Mouse (Mus musculus) heart, embryonic 13.5 days (tissue): Measurements from ENCODE around the gene Klra1. TPM values are rescaled to one million over a fixed set of nuclear protein-coding genes. Genes with fewer than 3 reads are reported as not detected.
"Not testable (repeated sequence)": the region's sequence is repeated elsewhere in the genome, so short reads cannot be mapped to it uniquely, and the experiment has no call there.

Source experiments
- ATAC-seq: fragments of 200-750 bp; cut with Nextera tagmentation; 2 replicates; pipeline ENCODE4 v1.8.0; 2017; ENCODE audit warnings: moderate TSS enrichment; ENCODE audit not compliant: insufficient number of reproducible peaks, low FRiP score, low TSS enrichment; ENCODE audit errors: extremely low read depth
- H3K27ac ChIP-seq: fragments of 300-500 bp; sonication (generic); replicated peaks from 2 replicates; pipeline ENCODE4 v1.5.1; 2015; ENCODE audit warnings: moderate library complexity, mild to moderate bottlenecking, inconsistent platforms
- H3K27me3 ChIP-seq: fragments of 300-500 bp; sonication (generic); replicated peaks from 2 replicates; pipeline ENCODE4 v1.6.1; 2015; ENCODE audit warnings: mild to moderate bottlenecking, inconsistent platforms
- H3K36me3 ChIP-seq: fragments of 300-500 bp; sonication (generic); 2 replicates; pipeline ENCODE4 v1.6.1; 2015; ENCODE audit warnings: mild to moderate bottlenecking, inconsistent platforms
- H3K4me1 ChIP-seq: fragments of 300-500 bp; sonication (generic); 2 replicates; pipeline ENCODE4 v1.6.1; 2015; ENCODE audit warnings: inconsistent platforms
- H3K4me2 ChIP-seq: fragments of 300-500 bp; sonication (generic); 2 replicates; pipeline ENCODE4 v1.6.1; 2015; ENCODE audit warnings: inconsistent platforms, mild to moderate bottlenecking, moderate library complexity
- H3K4me3 ChIP-seq: fragments of 300-500 bp; sonication (generic); 2 replicates; pipeline ENCODE4 v1.5.1; 2015; ENCODE audit warnings: moderate library complexity, mild to moderate bottlenecking, inconsistent platforms
- H3K9ac ChIP-seq: fragments of 300-500 bp; sonication (generic); 2 replicates; pipeline ENCODE4 v1.6.1; 2015; ENCODE audit warnings: inconsistent platforms, mild to moderate bottlenecking, moderate library complexity
- H3K9me3 ChIP-seq: fragments of 300-500 bp; sonication (generic); 2 replicates; pipeline ENCODE4 v1.6.1; 2016; ENCODE audit warnings: inconsistent platforms
- whole genome bisulfite sequencing: fragments of 180-500 bp; shearing (Covaris S2); methylation state at CpG from one replicate; pipeline ENCODE4 v1.1.7; 2015; ENCODE audit warnings: mixed read lengths; 5-methylcytosine and 5-hydroxymethylcytosine counted together
- polyA plus RNA-seq: library from polyadenylated mRNA; unstranded; fragments of >200 nt; fragmentation: Nextera tagmentation; extraction: Ambion mirVana; gene quantifications from 2 replicates; pipeline ENCODE4 v1.2.1, GENCODE M21; 2015

Gene Klra1
- not detected in 2 replicates for polyA plus RNA-seq

DNA sequence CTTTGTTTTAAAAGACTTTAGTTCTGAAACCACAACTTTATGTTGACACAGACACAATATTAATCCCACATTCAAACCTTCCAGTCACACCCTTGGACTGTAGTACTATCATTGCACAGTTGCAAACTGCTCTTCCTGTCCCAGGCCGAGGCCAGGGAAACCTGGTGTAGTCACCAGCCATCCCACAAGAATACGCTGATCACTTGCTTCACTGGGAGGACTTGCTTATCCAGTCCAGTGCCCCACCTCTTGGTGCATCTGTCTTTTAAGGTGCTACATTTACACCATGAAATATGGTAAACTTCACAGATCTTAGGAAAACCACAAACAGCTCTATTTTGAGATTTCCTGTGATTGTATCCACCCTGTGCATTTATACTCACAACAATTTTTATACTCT lies at the start of gene Klra1:
Gene Klra1 (minus strand): TSS at position 125 of the 400 bp plus-strand sequence.
- H3K27ac ChIP-seq, result no peak within 1 kb of the TSS
- H3K4me2 ChIP-seq, result no peak within 1 kb of the TSS
- H3K4me1 ChIP-seq, result no peaks in the 10 kb centered on the region
- H3K27me3 ChIP-seq, result no peaks in the 10 kb centered on the region
- H3K9me3 ChIP-seq, result peaks cover 9% of the 10 kb centered on the region; the same call in 1 of the 2 replicates
- WGBS, result 61% methylated on average over 2 of the region's 2 CpGs
- H3K36me3 ChIP-seq, result no peaks in the 10 kb centered on the region
- no peak within 1 kb of the TSS for H3K9ac ChIP-seq
- ATAC-seq, result no peak
- no peak within 1 kb of the TSS for H3K4me3 ChIP-seq

- no peaks in the 10 kb centered on the region for H3K27me3 ChIP-seq
- H3K27ac ChIP-seq, result no peak overlapping the region
- H3K36me3 ChIP-seq, result no peaks in the 10 kb centered on the region
- ATAC-seq, result no peak
- no peak overlapping the region for H3K9ac ChIP-seq
- H3K9me3 ChIP-seq, result peaks cover 18% of the 10 kb centered on the region
- 72% methylated on average over 4 of the region's 4 CpGs for WGBS
- H3K4me3 ChIP-seq, result no peak overlapping the region
- H3K4me2 ChIP-seq, result no peak overlapping the region
- no peaks in the 10 kb centered on the region for H3K4me1 ChIP-seq
Measured at GRCm38 (mm10) chr6:130429511-130429910, 42.8 kb upstream of the Klra1 start.

GRCm38 (mm10) chr6:130419158-130419557 lies 32.5 kb upstream of the Klra1 start:
- H3K4me3 ChIP-seq, result no peak overlapping the region
- peaks cover 50% of the 10 kb centered on the region for H3K9me3 ChIP-seq
- no peak for ATAC-seq
- WGBS, result 65% methylated on average over 2 of the region's 2 CpGs
- no peak overlapping the region for H3K9ac ChIP-seq
- no peak overlapping the region for H3K27ac ChIP-seq
- H3K27me3 ChIP-seq, result no peaks in the 10 kb centered on the region
- no peaks in the 10 kb centered on the region for H3K4me1 ChIP-seq
- no peak overlapping the region for H3K4me2 ChIP-seq
- H3K36me3 ChIP-seq, result no peaks in the 10 kb centered on the region

DNA sequence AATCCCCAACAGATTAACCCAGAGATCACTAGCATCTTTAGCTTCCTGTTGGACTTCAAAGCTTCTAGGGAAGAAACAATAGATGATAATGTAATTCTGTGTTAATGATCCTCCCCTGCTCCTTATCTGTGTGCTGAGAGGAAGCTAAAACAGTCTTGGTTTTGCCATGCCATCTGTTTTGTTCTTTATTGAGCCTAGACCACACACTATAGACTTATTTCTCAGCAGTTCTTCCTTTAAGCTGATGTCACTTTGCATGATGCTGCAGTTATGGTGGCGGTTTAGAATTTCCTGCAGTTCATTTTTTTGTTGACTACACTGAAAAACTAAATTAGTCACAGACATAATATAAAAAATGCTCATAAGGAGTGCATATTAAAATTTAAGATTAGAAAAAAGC lies 18.2 kb upstream of the Klra1 start:
- no peaks in the 10 kb centered on the region for H3K36me3 ChIP-seq
- no peak overlapping the region for H3K27ac ChIP-seq
- no peak overlapping the region for H3K4me3 ChIP-seq
- H3K9me3 ChIP-seq, result peaks cover 39% of the 10 kb centered on the region
- 48% methylated on average over 1 of the region's 1 CpGs for WGBS
- no peaks in the 10 kb centered on the region for H3K27me3 ChIP-seq
- no peak for ATAC-seq
- no peaks in the 10 kb centered on the region for H3K4me1 ChIP-seq
- H3K9ac ChIP-seq, result no peak overlapping the region
- H3K4me2 ChIP-seq, result no peak overlapping the region

DNA sequence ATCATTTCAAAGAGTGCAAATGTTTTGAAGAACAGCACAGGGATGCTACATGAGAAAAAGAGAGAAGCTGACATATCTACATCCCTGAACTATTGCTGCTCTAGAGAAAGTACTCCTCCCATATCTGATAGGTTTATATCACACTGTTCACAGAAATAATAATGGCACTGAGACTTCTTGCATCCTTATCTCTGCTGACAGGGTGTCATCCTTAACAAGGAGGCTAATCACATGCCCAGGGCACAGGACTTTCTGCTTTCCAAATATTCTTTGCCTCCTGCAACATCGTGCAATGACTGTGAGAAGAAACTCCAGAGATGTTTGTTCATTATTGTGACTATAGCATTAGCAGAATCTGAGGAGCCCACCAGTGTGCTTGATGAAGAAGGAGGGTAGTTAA lies 871 bp downstream of the Klra1 start:
- no peak overlapping the region for H3K4me2 ChIP-seq
- no peak overlapping the region for H3K27ac ChIP-seq
- H3K9me3 ChIP-seq, result peaks cover 9% of the 10 kb centered on the region; the same call in 1 of the 2 replicates
- H3K9ac ChIP-seq, result no peak overlapping the region
- no peaks in the 10 kb centered on the region for H3K27me3 ChIP-seq
- no peak for ATAC-seq
- 43% methylated on average over 1 of the region's 1 CpGs for whole genome bisulfite sequencing
- no peaks in the 10 kb centered on the region for H3K4me1 ChIP-seq
- H3K4me3 ChIP-seq, result no peak overlapping the region
- no peaks in the 10 kb centered on the region for H3K36me3 ChIP-seq

DNA sequence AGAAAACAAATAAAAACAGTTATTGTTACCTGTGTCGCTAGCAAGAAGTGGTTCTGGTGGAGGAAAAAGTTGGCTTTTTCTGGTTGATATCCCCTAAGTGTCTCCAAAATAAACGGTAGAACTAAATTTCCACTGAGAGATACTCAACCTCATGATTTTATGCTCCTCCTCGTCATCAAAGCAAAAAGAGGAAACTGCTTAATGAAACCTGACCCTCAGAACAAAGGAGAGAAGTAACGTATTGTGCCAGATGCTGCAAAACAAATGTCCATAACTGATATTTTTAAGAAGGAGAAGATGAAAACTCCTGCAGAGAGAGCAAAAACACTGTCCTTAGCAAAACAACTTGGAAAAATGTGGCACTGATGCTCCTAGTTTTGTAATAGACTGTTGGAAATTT lies 4.3 kb downstream of the Klra1 start:
- WGBS, result 59% methylated on average over 4 of the region's 4 CpGs
- no peaks in the 10 kb centered on the region for H3K27me3 ChIP-seq
- H3K9me3 ChIP-seq, result peaks cover 10% of the 10 kb centered on the region
- ATAC-seq, result no peak
- no peak overlapping the region for H3K4me2 ChIP-seq
- no peaks in the 10 kb centered on the region for H3K36me3 ChIP-seq
- no peaks in the 10 kb centered on the region for H3K4me1 ChIP-seq
- no peak overlapping the region for H3K9ac ChIP-seq
- H3K4me3 ChIP-seq, result no peak overlapping the region
- no peak overlapping the region for H3K27ac ChIP-seq

- 18% methylated on average over 1 of the region's 1 CpGs for WGBS
- H3K9me3 ChIP-seq, result peaks cover 11% of the 10 kb centered on the region; the same call in 1 of the 2 replicates
- ATAC-seq, H3K4me3 ChIP-seq, H3K27me3 ChIP-seq, H3K36me3 ChIP-seq, H3K9ac ChIP-seq, H3K4me2 ChIP-seq, H3K4me1 ChIP-seq, H3K27ac ChIP-seq: not testable (repeated sequence)
Measured at GRCm38 (mm10) chr6:130345381-130345780, 41.3 kb downstream of the Klra1 start.

- not testable (repeated sequence) for H3K27ac ChIP-seq, H3K4me2 ChIP-seq, ATAC-seq, H3K4me3 ChIP-seq, H3K9ac ChIP-seq, H3K4me1 ChIP-seq, H3K36me3 ChIP-seq, H3K27me3 ChIP-seq
- WGBS, result 57% methylated on average over 2 of the region's 2 CpGs
- peaks cover 11% of the 10 kb centered on the region; the same call in 1 of the 2 replicates for H3K9me3 ChIP-seq
Measured at GRCm38 (mm10) chr6:130341973-130342372, 44.7 kb downstream of the Klra1 start.

DNA sequence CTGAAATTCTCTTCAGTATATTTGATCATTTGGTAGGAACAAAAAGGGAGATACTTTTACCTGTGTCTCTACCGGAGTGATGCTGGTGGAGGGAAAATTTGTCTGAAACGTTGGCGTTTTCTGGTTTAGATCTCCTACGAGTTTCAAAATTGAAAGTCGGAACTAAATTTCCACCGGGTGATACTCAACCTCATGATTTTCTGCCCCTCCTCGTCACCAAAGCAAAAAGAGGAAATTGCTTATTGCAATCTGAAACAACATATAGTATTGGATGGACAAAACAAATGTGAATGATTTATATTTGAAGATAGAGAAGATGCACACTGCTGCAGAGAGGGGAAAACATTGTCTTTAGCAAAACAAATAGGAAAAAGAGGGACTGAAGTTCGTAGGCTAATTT lies 49.3 kb downstream of the Klra1 start, which contains the start of gene Klra3:
Gene Klra3 (minus strand): TSS at position 164 of the 400 bp plus-strand sequence.
- Histone ChIP-seq H3K4me1 (no peaks in the 10 kb centered on the region), H3K9ac (no peak within 1 kb of the TSS), H3K36me3 (no peaks in the 10 kb centered on the region), H3K27ac (no peak within 1 kb of the TSS), H3K9me3 (peaks cover 3% of the 10 kb centered on the region; the same call in 1 of the 2 replicates), H3K27me3 (no peaks in the 10 kb centered on the region), H3K4me2 (no peak within 1 kb of the TSS), H3K4me3 (no peak within 1 kb of the TSS)
- WGBS, result 72% methylated on average over 8 of the region's 8 CpGs
- ATAC-seq, result no peak

Other genes with a start within 250 kb of the Klra1 start
- gene Klra9, start 193.8 kb downstream of the Klra1 start, polyA plus RNA-seq, result not detected in 2 replicates
- not detected in 2 replicates for gene Klra7, start 153.6 kb downstream of the Klra1 start, polyA plus RNA-seq
- gene Klra10, start 104.9 kb downstream of the Klra1 start, polyA plus RNA-seq, result not detected in 2 replicates
- gene Klra3, start 49.3 kb downstream of the Klra1 start, polyA plus RNA-seq, result not detected in 2 replicates